Mouse (Mus musculus): ENCODE results near the gene Vwa7. TPM values are rescaled to one million over a fixed set of nuclear protein-coding genes. Genes with fewer than 3 reads are reported as not detected.

Vwa7 gene
- total and polyA plus RNA-seq, 3 experiments, result 9.8 to 10.4 TPM; not detected in 1

GRCm38 (mm10) chr17:35021842-35022477, 5.6 kb downstream of the Vwa7 start:
- peaks cover 14 to 56% of the 10 kb centered on the region in 2 experiments; a peak in 3 of 4 replicates for H3K4me1 ChIP-seq (ENCODE audit: control insufficient read depth in 1 of 2, insufficient read depth in 2 of 2, low read length in 2 of 2)
- H3K27ac ChIP-seq (ENCODE audit: control insufficient read depth, low read depth, low read length), result peak overlapping the region; percentile 96
- no peaks in the 10 kb centered on the region for H3K9me3 ChIP-seq (replicated peaks; ENCODE audit: insufficient read depth, low read length)
- no peaks in the 10 kb centered on the region for H3K27me3 ChIP-seq (ENCODE audit: control insufficient read depth in 1 of 2, insufficient read depth in 2 of 2, low read length in 2 of 2)
- DNase-seq (ENCODE audit: low read depth, low spot score), result peak; percentile 98
- H3K4me3 ChIP-seq (ENCODE audit: control insufficient read depth in 1 of 2, insufficient read depth in 1 of 2, low read depth in 2 of 2, low read length in 2 of 2), result no peak overlapping the region
- H3K79me2 ChIP-seq (ENCODE audit: control insufficient read depth, insufficient read depth, low read length, poor library complexity), result peaks cover 34% of the 10 kb centered on the region
- H3K9ac ChIP-seq (ENCODE audit: control insufficient read depth, low read depth, low read length, poor library complexity, severe bottlenecking), result peak overlapping the region; percentile 77
- H3K36me3 ChIP-seq (ENCODE audit: control insufficient read depth in 1 of 2, insufficient read depth in 2 of 2, low read length in 2 of 2), result peaks cover 0 to 43% of the 10 kb centered on the region in 2 experiments; a peak in 2 of 4 replicates
- TF ChIP-seq ZMIZ1 (IDR thresholded peaks at IDR 0.05; ENCODE audit: low read depth, low read length), result no peak
- peak; percentile 92 for TF ChIP-seq MAX (IDR thresholded peaks at IDR 0.05; ENCODE audit: low read length)
- TF ChIP-seq EP300 (IDR thresholded peaks at IDR 0.05; ENCODE audit: low read depth in 1 of 2, low read length in 2 of 2), result peak; percentile 100
- peak in 1 of 2 experiments; percentile 73; a peak in 2 of 4 replicates for TF ChIP-seq USF2 (IDR thresholded peaks at IDR 0.05; ENCODE audit: borderline replicate concordance in 1 of 2, insufficient read depth in 1 of 2, low read depth in 1 of 2, low read length in 2 of 2)
- 0 out of 6 replicates have a peak, but pooled peaks of 1 of the 3 experiments have one; percentile 8 for TF ChIP-seq CTCF (IDR thresholded peaks at IDR 0.05 in 2 of 3, conservative IDR thresholded peaks at IDR 0.05 in 1 of 3; ENCODE audit: control insufficient read depth in 1 of 3, insufficient read depth in 1 of 3, low read depth in 2 of 3, low read length in 3 of 3, poor library complexity in 1 of 3, severe bottlenecking in 1 of 3)
- TF ChIP-seq JUND (IDR thresholded peaks at IDR 0.05; ENCODE audit: low read depth, low read length), result peak; percentile 95
- no peak for TF ChIP-seq MAFK (IDR thresholded peaks at IDR 0.05; ENCODE audit: borderline replicate concordance, low read depth, low read length)
- TF ChIP-seq ZKSCAN1 (IDR thresholded peaks at IDR 0.05; ENCODE audit: low read depth, low read length), result no peak
- peak; percentile 70 for TF ChIP-seq ELF1 (IDR thresholded peaks at IDR 0.05; ENCODE audit: low read depth, low read length)
- peak; percentile 95 for TF ChIP-seq ETS1 (IDR thresholded peaks at IDR 0.05; ENCODE audit: low read depth, low read length)
- TF ChIP-seq TCF12 (IDR thresholded peaks at IDR 0.05; ENCODE audit: low read depth, low read length), result peak; percentile 99
- peak; percentile 98 for TF ChIP-seq MYB (IDR thresholded peaks at IDR 0.05; ENCODE audit: low read depth, low read length)
- peak; percentile 92; the same call in 1 of the 2 replicates for TF ChIP-seq MYC (IDR thresholded peaks at IDR 0.05; ENCODE audit: low read depth, low read length)
- peak; percentile 64; the same call in 1 of the 2 replicates for TF ChIP-seq MEF2A (IDR thresholded peaks at IDR 0.05; ENCODE audit: extremely low read depth, insufficient replicate concordance, low read depth, low read length, poor library complexity, severe bottlenecking)
- peak; percentile 99 for TF ChIP-seq TAL1 (IDR thresholded peaks at IDR 0.05; ENCODE audit: low read length)
- TF ChIP-seq MAZ (IDR thresholded peaks at IDR 0.05; ENCODE audit: low read depth, low read length), result peak; percentile 53
- peak; percentile 29 for TF ChIP-seq CHD2 (IDR thresholded peaks at IDR 0.05; ENCODE audit: low read length)
- TF ChIP-seq MXI1 (IDR thresholded peaks at IDR 0.05; ENCODE audit: low read depth, low read length), result peak; percentile 88
- TF ChIP-seq KAT2A (conservative IDR thresholded peaks at IDR 0.05; ENCODE audit: low read depth, low read length), result 0 out of 2 replicates have a peak, but pooled peaks have one; percentile 50
- no peak for TF ChIP-seq RAD21 (IDR thresholded peaks at IDR 0.05; ENCODE audit: low read depth, low read length)
- peak; percentile 92 for TF ChIP-seq BHLHE40 (IDR thresholded peaks at IDR 0.05; ENCODE audit: borderline replicate concordance, low read depth, low read length)
- peak; percentile 96 for TF ChIP-seq USF1 (IDR thresholded peaks at IDR 0.05; ENCODE audit: low read depth, low read length)
- TF ChIP-seq GABPA (IDR thresholded peaks at IDR 0.05; ENCODE audit: low read depth, low read length), result no peak
- TF ChIP-seq POLR2A (IDR thresholded peaks at IDR 0.05; ENCODE audit: control insufficient read depth in 1 of 2, insufficient read depth in 1 of 2, low read depth in 1 of 2, low read length in 2 of 2, poor library complexity in 1 of 2), result peak; percentile 9 to 71; a peak in 2 of 4 replicates
- no peak for TF ChIP-seq UBTF (IDR thresholded peaks at IDR 0.05; ENCODE audit: borderline replicate concordance, insufficient read depth, low read depth, low read length)
- peak; percentile 31; the same call in 1 of the 2 replicates for TF ChIP-seq NELFE (IDR thresholded peaks at IDR 0.05; ENCODE audit: low read depth, low read length)
- TF ChIP-seq E2F4 (IDR thresholded peaks at IDR 0.05; ENCODE audit: borderline replicate concordance, low read depth, low read length), result peak; percentile 75
- TF ChIP-seq NRF1 (IDR thresholded peaks at IDR 0.05; ENCODE audit: insufficient read depth, low read depth, low read length, poor library complexity, severe bottlenecking), result no peak
- peak; percentile 76 for TF ChIP-seq HCFC1 (IDR thresholded peaks at IDR 0.05; ENCODE audit: low read depth, low read length)
- no peak for TF ChIP-seq POLR2AphosphoS5 (IDR thresholded peaks at IDR 0.05; ENCODE audit: borderline replicate concordance, low read depth, low read length)
- no peak for TF ChIP-seq CHD1 (IDR thresholded peaks at IDR 0.05; ENCODE audit: low read depth, low read length)
- peak; percentile 100 for TF ChIP-seq GATA1 (IDR thresholded peaks at IDR 0.05; ENCODE audit: low read depth, low read length)
- peak; percentile 97 for TF ChIP-seq RCOR1 (IDR thresholded peaks at IDR 0.05; ENCODE audit: low read depth, low read length)
- peak; percentile 5; the same call in 1 of the 2 replicates for TF ChIP-seq ZC3H11A (IDR thresholded peaks at IDR 0.05; ENCODE audit: low read depth, low read length)
- TF ChIP-seq SIN3A (IDR thresholded peaks at IDR 0.05; ENCODE audit: low read length), result peak; percentile 99

All from MEL (cell line).